Mouse (Mus musculus): ENCODE measurements around the gene 3425401B19Rik.
A peak's percentile ranks its signal among the peaks of the same experiment; 100 is the strongest.

The 3425401B19Rik gene

DNA sequence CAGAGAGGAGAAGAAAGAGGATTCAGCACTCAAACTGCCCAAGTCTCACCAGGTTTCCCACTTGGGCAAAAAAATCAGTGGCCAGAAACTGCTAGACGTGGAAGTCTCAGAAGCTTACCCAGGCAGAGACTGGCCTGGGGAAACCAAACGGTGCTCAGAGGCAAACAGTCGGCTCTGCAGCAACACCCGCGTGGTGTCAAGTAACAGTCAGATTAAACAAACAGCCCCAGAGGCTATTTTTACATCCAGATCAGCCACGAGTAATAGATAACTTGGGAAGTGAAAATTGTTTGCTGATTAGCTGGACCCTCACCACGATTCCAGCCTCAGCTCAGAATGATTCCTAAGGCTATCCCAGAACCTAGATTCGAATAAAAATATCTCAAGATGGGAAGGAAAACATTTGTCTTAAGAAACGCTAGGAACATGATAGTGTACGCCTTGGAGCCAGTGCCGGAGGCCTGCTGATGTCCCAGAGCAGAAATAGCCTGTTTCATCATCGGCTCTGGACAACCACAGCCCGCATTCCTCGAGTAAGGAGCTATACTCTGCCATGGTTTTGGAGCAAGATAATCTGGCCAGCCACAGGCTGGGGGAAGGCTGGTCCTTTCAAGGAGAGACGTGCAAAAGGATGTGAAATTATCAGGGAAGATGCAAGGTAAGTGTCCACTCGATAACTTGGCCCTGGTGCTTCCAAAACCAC lies at the start of gene 3425401B19Rik:
3425401B19Rik (minus strand) TSS at position 170 of the 703 bp plus-strand sequence.
- DNase-seq (ENCODE audit: low spot score in 2 of 2), result no peak

GRCm38 (mm10) chr14:32732961-32733360 lies 47.9 kb upstream of the 3425401B19Rik start:
- DNase-seq (ENCODE audit: low spot score in 2 of 2), result no peak

DNA sequence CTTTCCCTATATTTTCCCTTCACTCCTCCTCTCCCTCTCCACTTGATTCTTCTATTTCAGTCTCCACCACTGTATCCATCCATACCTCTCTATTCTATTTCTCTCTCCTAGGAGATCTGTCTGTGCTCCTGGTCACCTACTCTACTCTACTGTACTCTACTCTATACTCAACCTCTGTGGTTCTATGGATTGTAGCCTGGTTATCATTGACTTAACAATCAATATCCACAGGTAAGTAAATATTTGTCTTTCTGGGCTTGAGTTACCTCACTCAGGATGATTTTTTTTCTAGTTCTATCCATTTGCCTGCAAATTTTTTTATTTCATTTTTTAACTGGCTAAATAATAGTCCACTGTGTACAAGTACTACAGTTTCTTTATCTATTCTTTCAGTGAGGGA lies 41.8 kb upstream of the 3425401B19Rik start:
- no peak for DNase-seq (ENCODE audit: low spot score in 2 of 2)

DNA sequence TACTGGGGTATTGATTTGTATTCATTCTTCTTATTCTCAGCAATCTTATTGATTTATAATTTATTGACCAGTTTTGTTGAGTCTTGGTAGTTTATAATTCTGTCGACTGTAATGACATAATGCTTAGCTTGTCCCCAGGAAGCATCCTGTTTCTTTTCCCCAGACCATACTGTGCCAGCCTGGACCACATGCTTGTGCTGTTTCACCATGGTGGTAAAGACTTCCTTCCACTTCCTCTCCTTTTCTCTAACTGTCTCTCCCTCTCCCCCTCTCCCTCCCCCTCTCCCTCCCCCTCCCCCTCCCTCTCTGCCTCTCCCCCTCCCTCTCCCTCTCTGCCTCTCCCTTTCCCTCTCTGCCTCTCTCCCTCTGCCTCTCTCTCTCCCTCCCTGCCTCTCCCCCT lies 36.4 kb upstream of the 3425401B19Rik start:
- no peak for DNase-seq (ENCODE audit: low spot score in 2 of 2)

- no peak for DNase-seq (ENCODE audit: low spot score in 2 of 2)
These were observed 31.8 kb upstream of the 3425401B19Rik start for GRCm38 (mm10) chr14:32716763-32717439.

- DNase-seq (ENCODE audit: low spot score in 2 of 2), result no peak
These were observed 30.4 kb upstream of the 3425401B19Rik start for GRCm38 (mm10) chr14:32715489-32715888.

DNA sequence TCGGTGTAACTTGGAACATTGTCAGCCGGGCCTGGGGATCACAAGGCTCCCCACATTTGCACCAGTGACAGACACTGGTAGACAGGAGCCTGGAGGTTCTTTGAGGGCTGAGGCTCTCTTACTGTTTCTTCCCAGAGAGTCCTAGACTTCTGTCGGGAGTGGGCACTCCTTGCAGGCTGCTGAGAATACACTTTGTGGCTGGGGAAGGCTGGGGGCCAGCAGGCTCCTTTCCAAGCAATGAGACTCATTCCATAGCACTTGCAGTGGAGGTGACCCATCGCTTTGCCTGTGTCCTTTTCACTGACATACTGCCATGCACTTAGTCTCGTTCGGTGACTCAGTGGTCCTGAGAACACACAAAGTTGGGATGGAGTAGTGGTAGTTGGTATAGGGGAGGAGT lies 30.0 kb upstream of the 3425401B19Rik start:
- no peak for DNase-seq (ENCODE audit: low spot score in 2 of 2)

DNA sequence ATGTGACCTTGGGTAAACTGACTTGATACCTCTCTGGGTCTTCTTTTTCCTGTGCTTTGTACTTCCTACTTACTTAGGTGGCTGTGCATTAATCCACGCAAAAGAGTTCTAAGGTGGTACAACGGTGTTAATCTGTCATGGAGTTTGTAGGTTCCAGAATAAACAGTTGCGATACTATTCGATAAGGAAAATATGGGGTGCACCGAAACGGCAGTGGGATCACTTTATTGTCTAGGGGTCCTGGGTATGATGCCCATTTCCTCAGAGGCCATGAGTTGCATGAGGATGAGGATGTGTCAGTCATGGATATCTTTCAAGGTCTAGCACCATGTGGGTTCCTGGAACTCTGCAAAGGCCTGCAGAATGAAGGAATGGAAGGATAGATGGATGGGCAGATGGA lies 24.8 kb upstream of the 3425401B19Rik start:
- no peak for DNase-seq (ENCODE audit: low spot score in 2 of 2)

GRCm38 (mm10) chr14:32708756-32709155 lies 23.7 kb upstream of the 3425401B19Rik start:
- peak in 1 of 2 experiments; percentile 5 for DNase-seq (ENCODE audit: low spot score in 2 of 2)

- DNase-seq (ENCODE audit: low spot score in 2 of 2), result no peak
These were observed 22.8 kb upstream of the 3425401B19Rik start for GRCm38 (mm10) chr14:32707938-32708337.

DNA sequence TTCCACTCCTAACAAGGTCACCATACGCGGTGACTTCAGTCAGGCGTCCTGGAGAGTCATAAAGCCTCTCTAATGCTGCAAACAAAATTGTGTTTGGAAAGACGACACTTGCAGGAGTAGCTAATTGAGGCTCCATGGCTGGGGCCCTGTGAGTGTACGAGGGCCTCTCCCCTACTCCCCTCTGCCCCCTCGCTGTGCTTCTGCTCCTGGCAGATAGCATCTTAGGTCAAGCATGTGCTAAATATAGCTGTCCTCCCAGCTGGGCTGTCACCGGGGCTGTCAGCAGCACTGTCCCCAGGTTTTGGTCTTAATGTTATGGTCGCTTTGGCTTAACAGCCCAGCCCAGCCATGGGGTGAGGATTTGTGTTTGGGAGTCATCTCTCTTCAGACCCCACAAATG lies 15.9 kb upstream of the 3425401B19Rik start:
- DNase-seq (ENCODE audit: low spot score in 2 of 2), result no peak

- DNase-seq (ENCODE audit: low spot score in 2 of 2), result no peak
These were observed 13.5 kb upstream of the 3425401B19Rik start for GRCm38 (mm10) chr14:32698556-32698955.

DNA sequence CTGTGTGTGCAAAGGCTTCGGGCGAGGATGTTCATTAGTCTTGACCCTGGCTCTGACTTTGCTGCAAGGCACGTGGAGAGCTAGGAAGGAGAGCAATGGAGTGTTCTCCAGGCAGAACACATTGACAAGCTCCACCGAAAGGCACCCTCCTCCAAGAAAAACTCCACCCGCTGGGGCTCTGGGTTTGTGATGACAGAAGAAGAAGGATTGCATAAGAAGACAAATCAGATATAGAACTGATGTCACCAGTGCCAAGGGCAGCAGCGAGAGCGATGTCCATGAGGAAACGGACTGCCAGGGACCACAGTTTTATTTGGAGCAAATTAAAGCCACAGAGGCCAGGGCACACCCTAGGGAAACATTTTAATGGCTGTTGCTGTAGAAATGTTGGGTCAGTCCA lies 12.7 kb upstream of the 3425401B19Rik start:
- DNase-seq (ENCODE audit: low spot score in 2 of 2), result no peak

GRCm38 (mm10) chr14:32696344-32696743 lies 11.3 kb upstream of the 3425401B19Rik start:
- no peak for DNase-seq (ENCODE audit: low spot score in 2 of 2)

- no peak for DNase-seq (ENCODE audit: low spot score in 2 of 2)
These were observed 10.8 kb upstream of the 3425401B19Rik start for GRCm38 (mm10) chr14:32695906-32696305.

DNA sequence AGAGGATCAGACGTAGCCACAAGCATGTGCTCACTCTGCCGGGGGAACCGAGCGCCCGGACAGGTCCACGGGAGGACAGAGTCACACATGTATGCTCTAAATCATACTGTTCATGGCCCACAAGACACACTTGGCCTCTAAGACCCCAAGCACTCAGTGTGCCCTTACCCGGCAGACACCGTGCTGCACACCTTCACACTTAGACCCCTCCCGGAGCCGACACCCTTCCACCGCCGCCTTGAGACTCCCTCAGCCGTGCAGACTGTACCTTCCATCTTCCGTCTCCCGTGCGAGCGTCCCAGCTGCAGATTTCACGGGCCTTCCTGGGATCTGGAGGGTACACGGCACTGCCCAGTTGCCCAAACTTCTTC lies 373 bp downstream of the 3425401B19Rik start:
- no peak for DNase-seq (ENCODE audit: low spot score in 2 of 2)

GRCm38 (mm10) chr14:32683982-32684734 lies 935 bp downstream of the 3425401B19Rik start:
- DNase-seq (ENCODE audit: low spot score in 2 of 2), result no peak

DNA sequence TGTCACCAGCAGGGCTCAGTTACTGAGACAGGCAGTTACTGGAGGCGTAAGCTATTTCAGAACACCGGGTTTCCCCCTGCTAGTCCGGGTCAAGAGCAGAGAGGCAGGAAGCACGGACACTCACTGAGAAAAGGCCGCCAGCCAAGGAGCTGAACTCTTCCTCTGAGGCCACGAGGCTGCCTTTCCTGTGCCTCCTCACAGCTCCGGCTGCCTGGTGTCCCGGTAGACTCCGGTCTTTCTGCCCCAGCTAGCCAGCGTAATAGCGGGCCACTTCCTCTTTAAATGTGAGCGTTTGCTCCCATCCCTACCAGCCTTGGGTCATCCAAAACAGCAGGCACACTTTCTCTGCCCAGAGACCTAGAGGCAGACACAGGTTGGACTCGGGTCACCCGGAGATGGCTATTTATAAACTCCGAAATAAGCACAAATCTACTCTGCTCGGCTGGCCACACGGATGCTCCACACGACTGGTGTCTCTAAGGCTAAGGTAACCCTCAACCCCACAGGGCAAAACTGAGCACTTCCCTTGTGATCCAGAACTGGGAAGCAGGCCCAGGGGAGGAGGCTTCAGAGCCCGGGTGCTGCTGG lies 1.7 kb downstream of the 3425401B19Rik start:
- no peak for DNase-seq (ENCODE audit: low spot score in 2 of 2)

GRCm38 (mm10) chr14:32682536-32682935 lies 2.6 kb downstream of the 3425401B19Rik start:
- DNase-seq (ENCODE audit: low spot score in 2 of 2), result no peak

GRCm38 (mm10) chr14:32681603-32682002 lies 3.5 kb downstream of the 3425401B19Rik start:
- no peak for DNase-seq (ENCODE audit: low spot score in 2 of 2)

DNA sequence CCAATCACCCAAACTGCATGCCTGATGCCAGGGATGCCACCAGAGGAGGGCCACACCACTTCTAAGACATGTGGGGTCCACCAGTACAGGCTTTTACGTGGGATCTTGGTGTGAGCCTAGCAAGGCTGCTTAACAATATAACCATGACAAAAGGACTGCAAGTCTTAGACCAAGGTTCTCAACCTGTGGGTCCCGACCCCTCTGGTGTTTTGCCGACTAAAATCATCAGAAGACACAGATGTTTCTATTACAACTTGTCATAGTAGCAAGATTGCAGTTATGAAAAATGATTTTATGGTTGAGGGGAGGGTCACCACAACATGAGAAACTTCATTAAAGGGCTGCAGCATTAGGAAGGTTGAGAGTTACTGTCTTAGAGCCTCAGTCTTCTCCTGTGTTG lies 6.5 kb downstream of the 3425401B19Rik start:
- DNase-seq (ENCODE audit: low spot score in 2 of 2), result no peak

DNA sequence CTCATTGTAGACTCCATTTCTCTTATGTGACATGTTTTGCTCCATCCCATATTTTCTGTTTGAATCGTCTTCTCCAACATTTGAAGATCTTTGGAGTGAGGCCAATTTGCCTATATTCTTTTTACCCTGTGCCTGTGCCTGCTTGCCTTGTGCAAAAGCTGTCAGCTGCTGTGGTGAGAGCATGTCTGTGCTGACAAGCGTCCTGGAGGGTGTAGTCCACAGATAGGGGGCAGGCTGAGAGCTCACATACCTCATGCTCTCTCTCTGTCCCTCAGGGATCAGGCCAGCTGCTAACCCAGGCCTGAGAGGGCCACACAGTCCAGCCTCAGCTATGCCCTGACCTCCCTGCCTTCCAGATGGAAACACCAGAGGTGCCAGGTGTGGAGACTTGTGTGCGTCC lies 11.9 kb downstream of the 3425401B19Rik start:
- DNase-seq (ENCODE audit: low spot score in 2 of 2), result no peak
